Mouse (Mus musculus): ENCODE data around the gene Xrcc3. TPM values are rescaled to one million over a fixed set of nuclear protein-coding genes. Genes with fewer than 3 reads are reported as not detected.

The Xrcc3 gene
- polyA plus RNA-seq, 1 experiment from 2014 or later, result 5.7 TPM

GRCm38 (mm10) chr12:111814769-111815762, 1.4 kb upstream of the Xrcc3 start:
- Histone ChIP-seq H3K27me3 (no peaks in the 10 kb centered on the region), H3K4me3 (replicated peaks) (peak overlapping the region; percentile 77), H3K4me2 (peak overlapping the region; percentile 89), H3K36me3 (replicated peaks) (peaks cover 14% of the 10 kb centered on the region; the same call in 1 of the 2 replicates), H3K27ac (replicated peaks) (peak overlapping the region; percentile 98), H3K9me3 (replicated peaks) (no peaks in the 10 kb centered on the region), H3K9ac (peak overlapping the region; percentile 82), H3K4me1 (replicated peaks) (peaks cover 89% of the 10 kb centered on the region)
- ATAC-seq (ENCODE audit: insufficient read depth), result no peak
- WGBS (ENCODE audit: insufficient replicate concordance), result 11% methylated on average over 19 of the region's 19 CpGs

GRCm38 (mm10) chr12:111813111-111813765, 435 bp downstream of the Xrcc3 start:
- no peak for ATAC-seq (ENCODE audit: insufficient read depth)
- 4% methylated on average over 27 of the region's 27 CpGs for WGBS (ENCODE audit: insufficient replicate concordance)
- Histone ChIP-seq H3K9ac (peak overlapping the region; percentile 71), H3K9me3 (replicated peaks) (no peaks in the 10 kb centered on the region), H3K4me2 (peak overlapping the region; percentile 73), H3K36me3 (replicated peaks) (peaks cover 19% of the 10 kb centered on the region), H3K4me3 (replicated peaks) (peak overlapping the region; percentile 77), H3K4me1 (replicated peaks) (peaks cover 86% of the 10 kb centered on the region), H3K27me3 (no peaks in the 10 kb centered on the region), H3K27ac (replicated peaks) (peak overlapping the region; percentile 64)

- WGBS (ENCODE audit: insufficient replicate concordance), result 70% methylated on average over 12 of the region's 12 CpGs
- H3K27me3 ChIP-seq, result no peaks in the 10 kb centered on the region
- peaks cover 21% of the 10 kb centered on the region for H3K36me3 ChIP-seq (replicated peaks)
- peak overlapping the region; percentile 64; the same call in 1 of the 2 replicates for H3K27ac ChIP-seq (replicated peaks)
- peaks cover 80% of the 10 kb centered on the region for H3K4me1 ChIP-seq (replicated peaks)
- peak overlapping the region; percentile 73 for H3K4me2 ChIP-seq
- H3K4me3 ChIP-seq (replicated peaks), result peak overlapping the region; percentile 77
- no peaks in the 10 kb centered on the region for H3K9me3 ChIP-seq (replicated peaks)
- no peak for ATAC-seq (ENCODE audit: insufficient read depth)
- peak overlapping the region; percentile 71 for H3K9ac ChIP-seq
Observed at GRCm38 (mm10) chr12:111812611-111813010, 1.1 kb downstream of the Xrcc3 start.

- ATAC-seq (ENCODE audit: insufficient read depth), result no peak
- H3K36me3 ChIP-seq (replicated peaks), result peaks cover 24% of the 10 kb centered on the region
- no peaks in the 10 kb centered on the region for H3K27me3 ChIP-seq
- H3K4me3 ChIP-seq (replicated peaks), result no peak overlapping the region
- peaks cover 74% of the 10 kb centered on the region for H3K4me1 ChIP-seq (replicated peaks)
- no peak overlapping the region for H3K27ac ChIP-seq (replicated peaks)
- no peak overlapping the region for H3K9ac ChIP-seq
- no peak overlapping the region for H3K4me2 ChIP-seq
- H3K9me3 ChIP-seq (replicated peaks), result no peaks in the 10 kb centered on the region
- 81% methylated on average over 13 of the region's 13 CpGs for WGBS (ENCODE audit: insufficient replicate concordance)
Observed at GRCm38 (mm10) chr12:111812075-111812474, 1.6 kb downstream of the Xrcc3 start.

- H3K36me3 ChIP-seq (replicated peaks), result peaks cover 47% of the 10 kb centered on the region
- H3K4me1 ChIP-seq (replicated peaks), result peaks cover 51% of the 10 kb centered on the region
- H3K4me2 ChIP-seq, result 0 out of 2 replicates have a peak overlapping the region, but pooled peaks have one; percentile 21
- H3K9ac ChIP-seq, result no peak overlapping the region
- no peaks in the 10 kb centered on the region for H3K9me3 ChIP-seq (replicated peaks)
- no peak overlapping the region for H3K4me3 ChIP-seq (replicated peaks)
- WGBS (ENCODE audit: insufficient replicate concordance), result 7% methylated on average over 9 of the region's 9 CpGs
- H3K27me3 ChIP-seq, result no peaks in the 10 kb centered on the region
- H3K27ac ChIP-seq (replicated peaks), result 0 out of 2 replicates have a peak overlapping the region, but pooled peaks have one; percentile 34
- no peak for ATAC-seq (ENCODE audit: insufficient read depth)
Observed at GRCm38 (mm10) chr12:111809762-111810161, 3.9 kb downstream of the Xrcc3 start.

GRCm38 (mm10) chr12:111808775-111809174, 4.9 kb downstream of the Xrcc3 start:
- no peak for ATAC-seq (ENCODE audit: insufficient read depth)
- Histone ChIP-seq H3K27ac (replicated peaks) (no peak overlapping the region), H3K9ac (no peak overlapping the region), H3K4me1 (replicated peaks) (peaks cover 47% of the 10 kb centered on the region), H3K27me3 (no peaks in the 10 kb centered on the region), H3K4me3 (replicated peaks) (no peak overlapping the region), H3K9me3 (replicated peaks) (no peaks in the 10 kb centered on the region), H3K4me2 (no peak overlapping the region), H3K36me3 (replicated peaks) (peaks cover 57% of the 10 kb centered on the region)
- 81% methylated on average over 6 of the region's 6 CpGs for WGBS (ENCODE audit: insufficient replicate concordance)

- no peak overlapping the region for H3K4me3 ChIP-seq (replicated peaks)
- no peak overlapping the region for H3K27ac ChIP-seq (replicated peaks)
- 82% methylated on average over 5 of the region's 5 CpGs for WGBS (ENCODE audit: insufficient replicate concordance)
- no peak for ATAC-seq (ENCODE audit: insufficient read depth)
- H3K4me2 ChIP-seq, result no peak overlapping the region
- H3K4me1 ChIP-seq (replicated peaks), result peaks cover under 1% of the 10 kb centered on the region
- no peaks in the 10 kb centered on the region for H3K9me3 ChIP-seq (replicated peaks)
- peaks cover 80% of the 10 kb centered on the region for H3K36me3 ChIP-seq (replicated peaks)
- H3K27me3 ChIP-seq, result no peaks in the 10 kb centered on the region
- no peak overlapping the region for H3K9ac ChIP-seq
Observed at GRCm38 (mm10) chr12:111803538-111803937, 10.1 kb downstream of the Xrcc3 start.

GRCm38 (mm10) chr12:111800459-111801183, 13.1 kb downstream of the Xrcc3 start:
- Histone ChIP-seq H3K27ac (replicated peaks) (no peak overlapping the region), H3K9me3 (replicated peaks) (no peaks in the 10 kb centered on the region), H3K27me3 (no peaks in the 10 kb centered on the region), H3K4me2 (no peak overlapping the region), H3K4me3 (replicated peaks) (no peak overlapping the region), H3K9ac (no peak overlapping the region), H3K4me1 (replicated peaks) (no peaks in the 10 kb centered on the region), H3K36me3 (replicated peaks) (peaks cover 68% of the 10 kb centered on the region)
- ATAC-seq (ENCODE audit: insufficient read depth), result no peak
- WGBS (ENCODE audit: insufficient replicate concordance), result 75% methylated on average over 10 of the region's 10 CpGs

GRCm38 (mm10) chr12:111798493-111798892, 15.2 kb downstream of the Xrcc3 start:
- H3K9ac ChIP-seq, result no peak overlapping the region
- no peak overlapping the region for H3K4me3 ChIP-seq (replicated peaks)
- no peak overlapping the region for H3K4me2 ChIP-seq
- peaks cover 11% of the 10 kb centered on the region for H3K4me1 ChIP-seq (replicated peaks)
- H3K27ac ChIP-seq (replicated peaks), result no peak overlapping the region
- peaks cover 60% of the 10 kb centered on the region for H3K36me3 ChIP-seq (replicated peaks)
- H3K9me3 ChIP-seq (replicated peaks), result no peaks in the 10 kb centered on the region
- 83% methylated on average over 13 of the region's 13 CpGs for WGBS (ENCODE audit: insufficient replicate concordance)
- ATAC-seq (ENCODE audit: insufficient read depth), result no peak
- H3K27me3 ChIP-seq, result no peaks in the 10 kb centered on the region

- WGBS (ENCODE audit: insufficient replicate concordance), result 83% methylated on average over 8 of the region's 8 CpGs
- Histone ChIP-seq H3K4me2 (no peak overlapping the region), H3K27me3 (no peaks in the 10 kb centered on the region), H3K4me1 (replicated peaks) (peaks cover 15% of the 10 kb centered on the region), H3K9me3 (replicated peaks) (no peaks in the 10 kb centered on the region), H3K4me3 (replicated peaks) (no peak overlapping the region), H3K36me3 (replicated peaks) (peaks cover 54% of the 10 kb centered on the region), H3K27ac (replicated peaks) (no peak overlapping the region), H3K9ac (no peak overlapping the region)
- ATAC-seq (ENCODE audit: insufficient read depth), result no peak
Observed at GRCm38 (mm10) chr12:111797251-111797650, 16.4 kb downstream of the Xrcc3 start.
